Mouse (Mus musculus) layer of hippocampus, adult 18-20 months (tissue): ENCODE data around the gene Zdhhc14. TPM values are rescaled to one million over a fixed set of nuclear protein-coding genes. Genes with fewer than 3 reads are reported as not detected.
A peak's percentile ranks its signal among the peaks of the same experiment; 100 is the strongest.

ENCODE experiments used
- DNase-seq, 2 experiments: peaks; one replicate each; pipeline ENCODE4 v3.0.0; 2022; ENCODE audit warnings: low spot score in 2 of 2
- total RNA-seq, 2 experiments: library from RNA; stranded (reverse); gene quantifications; 2 replicates each; pipeline ENCODE4 v1.2.3; 2021

Gene Zdhhc14
- total RNA-seq, 2 experiments from 2014 or later = 44.7 to 49.7 TPM

DNA sequence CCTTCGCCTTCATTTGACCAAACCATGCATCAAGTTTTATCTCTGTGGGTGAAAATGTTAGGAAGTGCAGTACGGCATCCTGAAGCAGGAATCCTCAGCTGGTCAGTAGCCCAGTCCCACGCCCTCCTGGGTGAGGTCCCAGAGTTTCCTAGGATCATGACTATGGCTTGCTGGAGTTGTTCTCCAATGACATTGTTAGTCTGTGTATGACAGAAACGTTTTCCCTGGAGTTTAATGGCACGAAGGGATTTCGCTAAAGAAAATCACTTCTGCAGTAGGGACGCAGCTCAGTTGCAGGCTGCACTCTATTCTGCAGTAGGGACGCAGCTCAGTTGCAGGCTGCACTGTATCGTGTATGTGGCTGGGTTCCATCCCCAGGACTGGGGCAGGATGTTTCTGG, 161.6 kb downstream of the Zdhhc14 start:
- DNase-seq = peak in 1 of 2 experiments; percentile 31

GRCm38 (mm10) chr17:5655536-5655935, 163.2 kb downstream of the Zdhhc14 start:
- peak in 1 of 2 experiments; percentile 73 for DNase-seq

DNA sequence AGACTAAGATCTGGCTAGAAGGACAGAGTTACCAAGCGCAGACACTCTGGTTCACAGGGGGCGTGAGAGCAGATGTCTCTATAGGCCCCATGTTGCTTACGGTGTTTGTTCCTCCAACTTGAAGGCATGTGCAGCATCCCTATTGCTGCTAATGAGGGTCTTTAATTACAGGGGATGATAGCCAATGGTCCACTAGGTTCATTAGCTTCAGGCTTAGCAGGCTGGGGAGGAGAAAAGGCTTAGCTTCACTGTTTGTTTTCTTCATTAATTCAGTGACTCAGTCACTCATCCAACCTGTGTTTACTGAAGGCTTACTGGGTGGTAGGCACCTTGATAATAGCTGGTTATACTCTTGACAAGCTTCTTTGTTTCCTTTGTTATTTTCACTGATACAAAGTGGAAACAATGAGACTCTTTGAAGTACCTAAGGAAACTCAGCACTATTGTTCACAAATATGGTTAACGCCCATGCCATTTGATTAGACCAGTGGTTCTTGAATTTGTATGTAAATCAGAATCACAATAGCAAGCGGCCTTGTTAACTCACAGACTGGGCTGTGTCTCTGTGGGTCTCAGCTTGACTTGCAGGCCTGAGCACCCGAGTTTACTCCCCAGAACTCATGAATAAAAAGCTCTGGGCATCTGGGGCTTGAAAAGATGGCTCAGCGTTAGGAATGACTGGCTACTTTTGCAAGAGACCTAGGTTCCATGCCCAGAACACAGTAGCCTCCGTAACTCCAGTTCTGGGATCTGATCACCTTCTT, 168.1 kb downstream of the Zdhhc14 start:
- DNase-seq = no peak

GRCm38 (mm10) chr17:5666652-5667051, 174.3 kb downstream of the Zdhhc14 start:
- DNase-seq = no peak

DNA sequence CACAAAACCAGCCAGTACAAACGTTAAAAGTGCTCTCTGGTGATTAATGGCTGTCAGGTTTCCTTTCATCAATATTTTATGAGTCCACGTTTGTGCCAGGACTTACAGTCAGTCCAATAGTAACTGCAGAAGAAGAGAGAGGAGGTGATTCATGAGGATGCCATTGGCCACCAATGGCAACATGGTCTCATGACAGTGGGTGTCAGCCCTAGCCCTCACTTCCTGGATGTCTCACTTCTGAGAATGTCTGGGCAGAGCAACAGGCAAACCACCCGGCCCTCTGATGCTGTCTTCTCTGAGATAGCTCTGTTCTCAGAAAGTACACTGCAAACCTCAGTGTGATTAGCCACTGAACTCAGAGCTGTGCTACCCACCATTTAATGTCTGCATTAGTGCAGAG, 176.1 kb downstream of the Zdhhc14 start:
- DNase-seq = no peak

GRCm38 (mm10) chr17:5668981-5669380, 176.6 kb downstream of the Zdhhc14 start:
- no peak for DNase-seq

GRCm38 (mm10) chr17:5675951-5676350, 183.6 kb downstream of the Zdhhc14 start:
- DNase-seq = no peak

GRCm38 (mm10) chr17:5679315-5679714, 187.0 kb downstream of the Zdhhc14 start:
- no peak for DNase-seq

GRCm38 (mm10) chr17:5685324-5685723, 193.0 kb downstream of the Zdhhc14 start:
- DNase-seq = no peak

GRCm38 (mm10) chr17:5687810-5688209, 195.5 kb downstream of the Zdhhc14 start:
- DNase-seq = no peak

- DNase-seq = no peak
Measured at GRCm38 (mm10) chr17:5688222-5688621, 195.9 kb downstream of the Zdhhc14 start.

DNA sequence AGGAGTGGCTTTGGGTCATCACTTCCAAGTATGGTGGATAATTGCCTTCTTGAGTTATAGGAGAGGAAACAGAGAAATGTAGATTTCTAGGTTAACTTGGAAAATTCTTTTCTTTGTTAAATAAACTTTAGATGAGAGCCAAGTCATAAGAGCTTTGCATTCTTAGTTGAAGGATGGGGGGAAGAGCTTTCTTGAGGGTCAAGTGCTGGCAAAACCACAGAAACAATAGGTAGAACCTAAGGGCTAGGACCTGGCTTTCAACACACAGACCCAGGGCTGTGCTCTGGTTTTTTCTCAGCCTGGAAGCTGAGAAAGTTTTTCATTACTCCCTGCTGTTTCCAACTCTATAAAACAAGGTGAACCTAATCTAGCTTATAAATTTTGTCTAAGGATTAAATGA, 196.3 kb downstream of the Zdhhc14 start:
- DNase-seq = no peak

DNA sequence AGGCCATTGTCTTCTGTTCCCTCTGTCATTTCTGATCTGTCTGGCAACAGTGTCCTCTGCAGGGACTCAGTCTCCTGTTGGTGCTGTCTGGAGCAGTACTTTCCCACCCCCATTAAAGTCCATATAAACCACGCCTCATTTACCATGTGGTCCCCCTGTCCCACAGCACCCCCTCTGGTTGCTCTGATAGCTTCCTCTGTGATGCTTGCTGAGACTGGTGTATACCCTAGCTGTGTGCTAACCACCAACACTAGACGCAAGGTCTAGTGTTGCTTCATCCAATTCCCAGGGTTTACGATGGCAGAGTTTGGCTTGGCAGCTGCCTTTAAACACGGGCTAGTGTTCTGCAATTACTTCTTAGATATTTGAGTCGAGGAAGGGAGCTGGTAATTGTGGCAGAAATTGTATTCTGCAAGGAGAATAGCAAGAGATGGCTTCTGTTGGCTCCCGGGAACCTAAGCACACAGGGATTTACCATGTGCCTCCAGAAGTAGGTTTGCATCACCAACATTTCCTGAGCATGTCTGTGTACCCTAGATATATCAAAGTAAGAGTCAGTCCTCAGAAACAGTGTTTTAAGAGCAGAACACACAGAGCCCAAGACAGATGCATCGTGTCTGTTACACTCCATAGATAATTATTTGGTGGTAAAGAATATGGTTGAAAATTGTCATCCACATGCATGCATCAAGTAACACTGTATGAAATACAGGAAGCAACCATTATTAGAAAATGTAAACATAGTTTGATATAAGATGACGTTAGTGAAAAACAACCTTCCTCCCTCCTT, 198.6 kb downstream of the Zdhhc14 start:
- DNase-seq = no peak

- DNase-seq = no peak
Measured at GRCm38 (mm10) chr17:5692661-5693060, 200.3 kb downstream of the Zdhhc14 start.

DNA sequence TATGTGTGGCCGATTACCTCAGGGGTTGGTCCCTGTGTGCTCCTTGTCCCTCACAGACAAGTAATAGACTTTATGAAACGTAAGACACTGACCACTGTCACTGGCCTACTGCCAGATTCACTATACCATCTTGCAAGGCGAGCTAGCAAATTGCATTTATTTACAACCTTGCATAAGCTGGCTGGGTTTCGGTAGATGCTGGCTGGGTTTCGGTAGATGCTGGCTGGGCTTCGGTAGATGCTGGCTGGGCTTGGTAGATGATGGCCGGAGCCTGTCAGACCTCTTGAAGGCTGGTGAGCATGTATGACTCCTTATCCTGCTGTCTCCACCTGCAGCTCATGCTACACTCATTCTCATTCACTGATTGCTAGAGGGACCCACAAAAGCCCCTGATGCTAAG, 200.9 kb downstream of the Zdhhc14 start:
- no peak for DNase-seq

DNA sequence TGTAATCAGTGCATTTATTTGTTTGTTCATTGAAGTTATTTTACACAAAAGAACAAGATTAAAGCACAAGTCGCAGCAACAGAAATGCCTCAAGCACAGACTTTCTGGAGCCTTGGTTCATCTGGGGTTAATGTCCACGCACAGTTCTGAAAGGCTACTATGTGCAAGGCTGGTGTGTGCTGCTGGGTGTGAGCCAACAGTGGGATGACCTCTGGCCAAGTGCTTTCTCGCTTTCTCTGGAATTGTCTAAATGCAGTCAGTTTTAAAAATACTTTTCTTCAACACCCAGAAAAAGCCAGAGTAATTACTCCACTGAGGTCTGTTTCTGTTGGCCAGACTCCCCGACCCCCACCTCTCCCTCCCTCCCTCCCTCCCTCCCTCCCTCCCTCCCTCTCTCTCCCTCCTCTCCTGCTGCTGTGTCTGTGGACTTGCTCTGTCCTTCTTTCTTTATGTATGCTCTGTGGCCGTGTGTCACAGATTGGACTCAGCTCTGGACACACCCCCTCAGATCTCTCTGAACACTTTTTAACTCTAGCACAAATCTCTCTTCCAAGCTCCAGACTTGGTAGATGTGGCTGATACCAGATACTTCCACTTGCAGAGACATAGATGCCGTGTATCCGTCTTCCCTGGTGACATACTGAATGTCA, 206.2 kb downstream of the Zdhhc14 start:
- no peak for DNase-seq

- DNase-seq = no peak
Measured at GRCm38 (mm10) chr17:5710320-5711104, 218.2 kb downstream of the Zdhhc14 start.

GRCm38 (mm10) chr17:5711861-5712260, 219.5 kb downstream of the Zdhhc14 start:
- DNase-seq = peak in 1 of 2 experiments; percentile 27

GRCm38 (mm10) chr17:5713141-5713540, 220.8 kb downstream of the Zdhhc14 start:
- DNase-seq = no peak

DNA sequence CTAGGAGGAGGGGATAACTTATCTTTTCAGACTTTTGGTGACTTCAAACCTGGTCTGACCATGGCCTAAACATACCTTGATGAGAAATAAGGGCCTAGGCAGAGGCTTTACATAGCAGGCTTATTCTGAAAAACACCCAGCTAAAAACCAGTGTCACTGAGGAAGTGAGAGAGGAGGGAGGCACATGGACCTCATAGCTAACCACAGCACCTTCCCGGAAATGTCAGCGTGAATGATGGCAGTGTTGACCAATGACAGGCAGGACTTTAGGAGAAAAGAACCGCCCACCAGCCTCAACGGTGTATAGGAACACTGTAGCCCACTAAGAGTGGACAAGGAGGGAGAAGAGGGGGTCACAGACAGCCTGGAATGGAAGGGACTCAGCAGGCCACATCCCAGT, 224.6 kb downstream of the Zdhhc14 start:
- DNase-seq = no peak

DNA sequence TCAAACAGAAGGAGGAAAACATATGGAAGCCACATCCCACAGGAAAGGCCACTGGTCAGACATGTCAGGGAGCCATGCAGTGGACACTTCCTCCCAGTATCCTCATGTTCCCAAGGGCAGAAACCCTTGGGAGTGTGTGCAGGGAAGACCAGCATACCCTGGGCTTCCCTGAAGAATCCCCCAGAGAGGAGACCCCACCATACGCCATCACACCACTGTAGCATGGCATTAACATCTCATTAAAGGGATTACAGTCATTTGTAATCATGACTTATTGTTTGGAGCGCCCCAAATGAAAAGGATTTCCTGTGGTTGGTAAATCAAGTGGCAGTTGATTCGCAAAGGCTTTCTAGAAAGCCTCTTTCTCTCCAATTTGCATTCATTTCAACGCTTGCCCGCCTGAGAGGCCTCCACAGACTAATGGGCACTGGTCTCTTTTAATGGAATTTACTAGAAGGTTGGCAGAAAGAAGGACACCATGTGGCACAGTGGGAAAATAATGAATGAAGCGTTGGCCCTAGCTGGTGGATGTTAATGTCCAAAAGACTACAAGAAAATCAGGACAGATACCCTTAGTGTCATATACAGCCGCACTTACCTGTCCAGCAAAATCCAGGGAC, 226.5 kb downstream of the Zdhhc14 start:
- no peak for DNase-seq
